Mouse (Mus musculus) kidney, postnatal 14 days (tissue): ENCODE data around the gene BC100530.
"Not testable (repeated sequence)": the region's sequence is repeated elsewhere in the genome, so short reads cannot be mapped to it uniquely, and the experiment has no call there.

Experiments
- DNase-seq: peaks from one replicate; pipeline ENCODE4 v3.0.0; 2022; ENCODE audit warnings: mixed read lengths

The BC100530 gene

GRCm38 (mm10) chr16:36367648-36368047 is at the start of gene BC100530:
Gene BC100530 (minus strand): TSS chr16:36367748.
- DNase-seq: not testable (repeated sequence)

DNA sequence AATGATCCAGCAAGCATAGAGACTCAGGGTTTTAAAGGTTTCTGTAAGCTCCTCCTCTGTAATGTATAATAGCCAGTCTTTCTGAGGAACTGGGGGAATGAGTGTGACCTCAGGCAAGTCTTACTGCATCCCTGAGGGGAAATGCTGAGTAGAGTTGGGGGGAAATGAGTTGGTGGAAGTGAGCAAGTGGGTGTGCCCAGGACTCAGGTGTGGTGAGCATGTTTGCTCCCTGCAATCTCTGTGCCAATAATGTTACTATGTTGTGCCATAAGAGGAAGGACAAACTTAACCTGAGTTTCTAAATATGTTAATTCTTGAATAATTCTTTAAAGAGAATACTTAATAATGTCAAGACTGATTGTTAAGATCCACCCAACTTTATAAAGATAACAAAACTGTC is 40.8 kb upstream of the BC100530 start, which contains the start of gene Stfa2:
Stfa2 (minus strand) TSS at position 101 of the 400 bp plus-strand sequence.
- DNase-seq: no peak

DNA sequence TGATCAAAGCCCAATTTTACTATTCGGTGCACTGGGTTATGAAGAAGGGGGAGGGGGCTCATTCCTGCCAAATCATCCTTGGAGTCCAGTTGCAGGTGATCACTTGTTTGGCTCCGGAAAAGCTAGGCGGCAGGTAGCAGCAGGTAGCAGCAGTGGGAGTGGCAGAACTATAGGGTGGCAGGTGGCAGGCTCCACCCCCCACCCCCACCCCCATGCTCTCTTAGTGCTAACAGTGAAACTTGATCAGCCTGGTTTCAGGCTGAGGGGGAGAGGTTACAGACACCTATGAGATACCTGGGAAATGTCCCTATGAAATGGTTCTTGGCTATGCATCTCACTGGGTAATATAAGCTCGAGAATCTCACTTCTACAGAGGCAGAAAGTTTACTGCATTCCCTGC is 21.5 kb upstream of the BC100530 start:
- DNase-seq: no peak

- no peak for DNase-seq
Measured at GRCm38 (mm10) chr16:36337171-36337570, 30.4 kb downstream of the BC100530 start.

DNA sequence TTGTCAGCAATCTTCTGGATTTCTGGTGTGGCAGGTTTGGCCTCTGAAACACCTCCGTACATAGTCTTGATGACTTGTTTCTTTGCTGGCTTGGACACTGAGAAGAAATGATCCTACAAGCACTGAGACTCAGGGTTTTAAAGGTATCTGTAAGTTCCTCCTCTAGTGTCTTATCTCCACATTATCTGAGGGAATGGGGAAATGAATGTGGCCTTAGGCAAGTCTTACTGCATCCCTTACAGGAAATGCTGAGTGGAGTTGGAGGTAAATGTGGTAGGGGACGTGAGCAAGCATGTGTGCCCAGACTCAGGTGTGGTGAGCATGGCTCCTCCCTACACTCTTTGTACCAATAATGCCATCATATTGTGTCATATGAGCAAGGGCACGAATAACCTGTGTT is 33.3 kb downstream of the BC100530 start, which contains the start of gene BC117090:
BC117090 (minus strand) TSS at position 101 of the 400 bp plus-strand sequence.
- DNase-seq: no peak

GRCm38 (mm10) chr16:36319286-36319685 is 48.3 kb downstream of the BC100530 start:
- no peak for DNase-seq

DNA sequence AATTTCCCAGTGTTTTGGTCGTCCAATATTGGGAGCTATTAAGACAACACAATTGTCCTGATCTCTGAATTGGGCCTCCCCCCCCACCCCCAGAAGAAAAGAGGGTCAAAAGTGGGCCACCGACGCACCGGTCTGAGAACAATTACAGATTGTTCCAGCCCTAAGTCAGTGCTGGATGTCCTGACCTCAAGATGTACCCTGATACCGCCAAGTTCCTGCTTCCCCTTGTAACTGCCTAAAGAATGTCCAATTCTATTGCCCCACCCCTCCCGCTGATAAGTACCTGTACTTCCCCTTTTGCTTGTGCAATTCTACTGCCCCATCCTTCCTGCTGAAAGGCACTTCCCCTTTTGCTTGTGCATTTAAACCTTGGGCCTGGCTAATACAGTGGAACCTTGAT is 51.4 kb downstream of the BC100530 start:
- not testable (repeated sequence) for DNase-seq
